Mouse (Mus musculus): ENCODE results near the gene Gpr22. TPM values are rescaled to one million over a fixed set of nuclear protein-coding genes. Genes with fewer than 3 reads are reported as not detected.

Gpr22 gene
- polyA plus RNA-seq, 1 experiment = not detected

GRCm38 (mm10) chr12:31701411-31701810 is 12.3 kb downstream of the Gpr22 start:
- TF ChIP-seq GATA1 (IDR thresholded peaks at IDR 0.05; ENCODE audit: low read length) (no peak), TAL1 (IDR thresholded peaks at IDR 0.05; ENCODE audit: low read length) (no peak)
- H3K4me1 ChIP-seq (ENCODE audit: control insufficient read depth) = no peaks in the 10 kb centered on the region
- no peaks in the 10 kb centered on the region for H3K27me3 ChIP-seq (ENCODE audit: control insufficient read depth)
- H3K9me3 ChIP-seq (ENCODE audit: control insufficient read depth, low read length) = peaks cover 3% of the 10 kb centered on the region; the same call in 1 of the 2 replicates
- peaks cover 3% of the 10 kb centered on the region for H3K36me3 ChIP-seq (ENCODE audit: control insufficient read depth)
- no peak overlapping the region for H3K4me3 ChIP-seq (replicated peaks)

- no peaks in the 10 kb centered on the region for H3K27me3 ChIP-seq (ENCODE audit: control insufficient read depth)
- peaks cover 3% of the 10 kb centered on the region; the same call in 1 of the 2 replicates for H3K9me3 ChIP-seq (ENCODE audit: control insufficient read depth, low read length)
- peaks cover 3% of the 10 kb centered on the region for H3K36me3 ChIP-seq (ENCODE audit: control insufficient read depth)
- H3K4me3 ChIP-seq (replicated peaks) = no peak overlapping the region
- H3K4me1 ChIP-seq (ENCODE audit: control insufficient read depth) = no peaks in the 10 kb centered on the region
- TF ChIP-seq TAL1 (IDR thresholded peaks at IDR 0.05; ENCODE audit: low read length) = no peak
- no peak for TF ChIP-seq GATA1 (IDR thresholded peaks at IDR 0.05; ENCODE audit: low read length)
Measured at GRCm38 (mm10) chr12:31700623-31701347, 13.0 kb downstream of the Gpr22 start.

GRCm38 (mm10) chr12:31693278-31693677 is 20.5 kb downstream of the Gpr22 start:
- Histone ChIP-seq H3K4me3 (replicated peaks) (no peak overlapping the region), H3K9me3 (ENCODE audit: control insufficient read depth, low read length) (peaks cover 3% of the 10 kb centered on the region; the same call in 1 of the 2 replicates), H3K27me3 (ENCODE audit: control insufficient read depth) (no peaks in the 10 kb centered on the region), H3K36me3 (ENCODE audit: control insufficient read depth) (peaks cover 5% of the 10 kb centered on the region), H3K4me1 (ENCODE audit: control insufficient read depth) (peaks cover 10% of the 10 kb centered on the region)
- TF ChIP-seq TAL1 (IDR thresholded peaks at IDR 0.05; ENCODE audit: low read length) (no peak), GATA1 (IDR thresholded peaks at IDR 0.05; ENCODE audit: low read length) (no peak)

- Histone ChIP-seq H3K4me3 (replicated peaks) (no peak overlapping the region), H3K4me1 (ENCODE audit: control insufficient read depth) (peaks cover under 1% of the 10 kb centered on the region; the same call in 1 of the 2 replicates), H3K9me3 (ENCODE audit: control insufficient read depth, low read length) (no peaks in the 10 kb centered on the region), H3K36me3 (ENCODE audit: control insufficient read depth) (no peaks in the 10 kb centered on the region), H3K27me3 (ENCODE audit: control insufficient read depth) (no peaks in the 10 kb centered on the region)
- TF ChIP-seq GATA1 (IDR thresholded peaks at IDR 0.05; ENCODE audit: low read length) (no peak), TAL1 (IDR thresholded peaks at IDR 0.05; ENCODE audit: low read length) (no peak)
Measured at GRCm38 (mm10) chr12:31686679-31687078, 27.1 kb downstream of the Gpr22 start.

GRCm38 (mm10) chr12:31667187-31667586 is 46.6 kb downstream of the Gpr22 start:
- TF ChIP-seq TAL1 (IDR thresholded peaks at IDR 0.05; ENCODE audit: low read length) (no peak), GATA1 (IDR thresholded peaks at IDR 0.05; ENCODE audit: low read length) (no peak)

GRCm38 (mm10) chr12:31665999-31666398 is 47.7 kb downstream of the Gpr22 start:
- Histone ChIP-seq H3K36me3 (ENCODE audit: control insufficient read depth) (peaks cover 26% of the 10 kb centered on the region), H3K4me1 (ENCODE audit: control insufficient read depth) (no peaks in the 10 kb centered on the region), H3K27me3 (ENCODE audit: control insufficient read depth) (no peaks in the 10 kb centered on the region), H3K9me3 (ENCODE audit: control insufficient read depth, low read length) (no peaks in the 10 kb centered on the region), H3K4me3 (replicated peaks) (no peak overlapping the region)
- TF ChIP-seq GATA1 (IDR thresholded peaks at IDR 0.05; ENCODE audit: low read length) (no peak), TAL1 (IDR thresholded peaks at IDR 0.05; ENCODE audit: low read length) (no peak)

More at GRCm38 (mm10) chr12:31667187-31667586, 46.6 kb downstream of the Gpr22 start:
- Histone ChIP-seq H3K27me3 (ENCODE audit: control insufficient read depth) (no peaks in the 10 kb centered on the region), H3K4me3 (replicated peaks) (no peak overlapping the region), H3K9me3 (ENCODE audit: control insufficient read depth, low read length) (no peaks in the 10 kb centered on the region), H3K4me1 (ENCODE audit: control insufficient read depth) (no peaks in the 10 kb centered on the region), H3K36me3 (ENCODE audit: control insufficient read depth) (peaks cover 28% of the 10 kb centered on the region)

Other genes starting within 250 kb of the Gpr22 start
- 0.17 TPM in 2 replicates for gene Cbll1, start 214.3 kb downstream of the Gpr22 start, polyA plus RNA-seq (2012)
- not detected in 2 replicates for gene Slc26a4, start 154.0 kb downstream of the Gpr22 start, polyA plus RNA-seq (2012)
- 0.14 and 0.32 TPM in 2 replicates for gene Bcap29, start 79.3 kb downstream of the Gpr22 start, polyA plus RNA-seq (2012)
- 0.29 TPM in 1 of 2 replicates, not detected in the other for gene Dus4l, start 59.1 kb downstream of the Gpr22 start, polyA plus RNA-seq (2012)
- gene Cog5, start 59.1 kb downstream of the Gpr22 start, polyA plus RNA-seq (2012) = 0.03 and 0.07 TPM in 2 replicates
- 0.48 and 0.57 TPM in 2 replicates for gene Hbp1, start 236.6 kb upstream of the Gpr22 start, polyA plus RNA-seq (2012)

Data from erythroblast, embryonic 14.5 days (primary cell).